Mouse (Mus musculus) naive thymus-derived CD4-positive, alpha-beta T cell, adult 2 months (primary cell): ENCODE results near the gene Paqr7.
A peak's percentile ranks its signal among the peaks of the same experiment; 100 is the strongest.

ENCODE experiments used
- DNase-seq: peaks from one replicate; pipeline ENCODE4 v3.0.0-alpha.2; 2011; ENCODE audit warnings: low read depth

The Paqr7 gene

GRCm38 (mm10) chr4:134496595-134497210 lies at the start of gene Paqr7:
Gene Paqr7 (plus strand): TSS chr4:134496697.
- peak; percentile 63 for DNase-seq

DNA sequence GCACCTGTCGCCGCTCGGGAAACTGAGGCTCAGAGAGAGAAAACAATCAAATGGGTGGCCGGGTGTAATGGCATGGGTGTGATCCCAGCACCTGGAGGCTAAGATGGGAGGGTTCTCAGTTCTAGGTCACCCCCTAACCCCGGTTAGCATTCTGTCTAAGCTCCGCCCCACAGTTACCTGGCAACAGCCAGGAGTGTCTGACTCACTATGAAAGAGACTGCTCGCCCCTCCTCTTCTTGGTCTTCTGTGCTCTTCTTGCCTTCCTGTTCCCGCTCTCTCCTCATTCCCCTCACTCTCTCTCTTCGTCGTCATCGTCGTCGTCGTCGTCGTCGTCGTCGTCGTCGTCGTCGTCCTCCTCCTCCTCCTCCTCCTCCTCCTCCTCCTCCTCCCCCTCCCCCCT lies 48.5 kb upstream of the Paqr7 start:
- no peak for DNase-seq

DNA sequence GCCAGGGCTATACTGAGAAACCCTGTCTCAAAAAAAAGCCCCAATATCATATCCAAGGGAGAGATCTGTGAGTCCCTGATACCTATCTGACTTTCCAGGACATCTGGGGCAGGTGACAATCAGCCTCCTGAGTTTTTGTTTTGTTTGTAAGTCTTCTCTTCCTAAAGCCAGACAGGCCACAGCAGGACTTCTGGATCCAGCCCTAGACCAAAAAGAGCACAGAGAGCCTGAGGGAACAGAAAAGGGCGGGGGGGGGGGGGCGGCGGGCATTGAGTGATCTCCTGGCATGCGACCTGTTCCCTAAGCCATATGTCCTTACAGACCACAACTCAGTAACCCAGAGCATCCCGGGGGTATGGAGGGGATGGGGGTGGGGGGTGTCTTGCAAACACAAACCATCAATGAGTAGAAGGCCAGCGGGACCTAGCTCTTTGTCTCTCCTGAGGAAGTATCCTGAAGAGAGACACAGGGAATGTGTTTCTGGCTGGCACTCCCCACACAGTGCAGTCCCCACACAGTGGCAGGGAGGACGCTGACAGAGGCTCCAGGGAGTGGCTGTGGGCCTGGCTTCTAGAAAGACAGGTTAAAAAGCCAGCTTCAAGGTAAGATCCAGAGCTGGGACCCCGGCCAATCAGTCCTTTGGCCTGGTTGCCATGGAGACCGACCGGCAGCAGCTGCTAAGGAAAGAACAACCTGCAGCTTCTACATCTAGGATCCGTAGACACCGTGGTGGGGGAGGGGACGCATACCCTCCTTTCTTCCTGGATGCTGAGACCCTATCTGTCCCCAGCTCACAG lies 46.7 kb upstream of the Paqr7 start:
- no peak for DNase-seq

- DNase-seq: no peak
Observed at GRCm38 (mm10) chr4:134450392-134451195, 45.9 kb upstream of the Paqr7 start.

DNA sequence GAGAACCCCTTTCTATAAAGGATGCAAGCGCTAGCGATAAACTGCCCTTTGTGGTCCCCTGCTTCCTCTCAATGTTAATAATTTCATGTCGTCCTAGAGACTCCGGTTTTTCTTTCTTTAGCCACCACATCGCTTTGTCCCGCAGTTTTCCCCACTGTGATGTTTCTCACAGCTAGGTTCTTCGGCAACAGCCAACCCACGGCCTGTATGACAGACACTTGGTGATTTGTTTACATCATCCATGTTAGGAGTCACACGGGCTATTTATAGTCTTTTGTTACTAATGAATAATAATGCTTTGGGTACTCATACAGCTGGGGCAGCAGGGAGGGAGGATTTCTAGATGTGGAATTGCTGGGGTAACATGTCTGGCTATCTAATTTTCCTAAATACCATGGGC lies 45.0 kb upstream of the Paqr7 start:
- no peak for DNase-seq

DNA sequence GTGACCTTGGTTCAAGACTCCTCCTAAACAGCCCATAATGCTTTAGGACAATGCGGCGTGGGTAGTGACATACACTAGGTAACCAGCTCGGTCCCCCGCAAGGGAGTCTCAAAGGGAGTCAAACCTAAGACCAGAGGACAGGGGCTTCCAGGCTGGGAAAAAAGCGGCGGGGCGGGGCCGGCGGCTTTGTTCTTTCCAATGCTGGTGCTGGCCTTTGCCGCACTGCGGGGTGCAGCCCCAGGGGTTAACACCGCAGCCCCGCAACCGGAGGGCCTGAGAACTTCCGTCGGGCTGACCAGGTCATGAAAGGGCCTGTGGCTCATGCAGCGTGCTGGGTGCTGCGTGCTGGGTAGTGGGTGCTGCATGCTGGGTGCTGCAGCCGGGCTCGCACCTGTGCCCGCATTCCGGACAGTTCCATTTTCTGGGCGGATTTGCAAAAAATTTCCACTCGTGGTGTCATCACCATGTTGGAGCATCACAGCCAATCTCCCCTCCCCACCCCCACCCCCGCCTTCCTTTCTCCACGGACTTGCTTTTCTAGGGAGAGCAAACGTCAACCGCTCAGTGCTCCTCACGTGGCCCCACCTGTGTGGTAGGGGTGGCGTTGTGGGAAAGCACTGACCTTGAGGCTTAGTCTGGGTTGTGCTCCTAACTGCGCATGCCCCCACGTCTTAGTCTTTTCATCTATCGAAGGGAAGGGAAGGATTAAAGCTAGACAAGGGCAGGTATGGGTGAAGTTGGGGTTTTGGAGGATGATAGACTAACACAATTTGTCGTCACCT lies 42.7 kb upstream of the Paqr7 start:
- DNase-seq: no peak

DNA sequence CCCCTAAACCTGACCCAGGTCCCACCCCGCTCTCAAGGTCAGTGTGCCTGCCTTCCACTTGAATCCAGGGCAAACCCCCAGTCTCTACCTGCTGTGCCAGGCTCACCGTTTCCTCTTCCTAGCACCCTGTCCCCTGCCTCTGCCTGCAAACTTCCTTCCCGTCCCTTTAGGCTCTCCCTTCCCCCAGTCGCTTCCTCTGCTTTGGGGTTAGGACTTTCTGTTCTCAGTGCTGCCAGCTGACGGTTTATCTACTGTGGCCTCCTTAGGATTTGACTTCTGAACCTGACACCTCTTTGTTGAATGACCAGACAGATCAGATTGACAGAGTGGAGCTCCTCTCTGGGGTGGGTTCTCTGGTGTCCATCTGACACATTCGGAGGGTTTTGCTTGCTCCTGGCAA lies 41.2 kb upstream of the Paqr7 start:
- peak; percentile 53 for DNase-seq

DNA sequence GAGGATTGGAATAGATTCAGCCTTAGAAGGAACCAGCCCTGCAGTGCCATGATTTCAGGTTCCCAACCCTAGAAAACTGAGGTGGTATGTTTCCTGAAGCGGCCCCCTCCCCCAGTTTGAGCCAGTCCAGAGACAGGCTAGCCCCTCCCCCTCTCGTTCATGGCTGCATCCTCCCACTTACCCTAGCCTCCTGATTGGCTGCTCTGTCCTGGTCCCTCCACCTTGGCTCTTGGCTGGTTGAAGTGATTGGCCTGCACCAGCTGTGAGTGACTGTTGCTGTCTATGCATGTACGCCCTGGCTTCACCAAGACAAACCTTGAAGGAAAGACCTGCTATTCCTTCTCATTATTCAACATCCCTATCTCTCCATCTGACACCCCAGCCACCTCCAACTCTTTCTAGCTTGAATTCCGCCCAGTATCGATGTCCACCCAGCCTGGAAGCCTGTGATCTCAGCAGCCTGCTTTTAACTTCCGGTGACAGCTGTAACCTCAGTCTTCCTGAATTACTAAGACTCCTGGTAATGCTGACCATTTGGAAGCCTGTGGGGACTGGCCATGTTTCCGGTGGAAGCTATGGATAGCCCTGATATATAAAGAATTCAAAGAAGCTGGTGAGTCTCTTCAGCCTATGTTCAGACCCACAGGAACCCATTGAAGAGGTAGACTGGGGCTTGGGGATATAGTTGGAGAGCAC lies 39.2 kb upstream of the Paqr7 start:
- no peak for DNase-seq

- no peak for DNase-seq
Observed at GRCm38 (mm10) chr4:134458856-134459255, 37.6 kb upstream of the Paqr7 start.

- DNase-seq: peak; percentile 76
Observed at GRCm38 (mm10) chr4:134460277-134460676, 36.2 kb upstream of the Paqr7 start.

DNA sequence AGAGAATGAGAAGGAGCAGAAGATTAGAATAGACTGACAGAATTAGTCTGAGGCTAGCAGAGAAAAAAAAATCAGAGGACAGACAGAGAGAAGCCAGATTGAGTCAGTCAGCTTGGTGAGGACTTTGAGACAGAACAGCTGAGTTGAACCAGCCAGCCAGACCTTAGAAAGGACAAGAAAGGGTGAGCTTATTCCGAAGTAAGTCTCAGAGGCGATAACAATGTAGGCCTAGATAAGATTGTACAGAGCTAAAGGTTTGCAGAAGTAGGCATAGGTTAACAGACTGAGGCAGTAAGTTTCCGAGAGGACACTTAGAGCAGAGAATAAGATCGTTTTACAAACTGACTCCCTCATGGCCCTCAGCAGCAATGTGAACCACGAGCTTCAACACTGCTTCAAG lies 35.2 kb upstream of the Paqr7 start:
- no peak for DNase-seq

DNA sequence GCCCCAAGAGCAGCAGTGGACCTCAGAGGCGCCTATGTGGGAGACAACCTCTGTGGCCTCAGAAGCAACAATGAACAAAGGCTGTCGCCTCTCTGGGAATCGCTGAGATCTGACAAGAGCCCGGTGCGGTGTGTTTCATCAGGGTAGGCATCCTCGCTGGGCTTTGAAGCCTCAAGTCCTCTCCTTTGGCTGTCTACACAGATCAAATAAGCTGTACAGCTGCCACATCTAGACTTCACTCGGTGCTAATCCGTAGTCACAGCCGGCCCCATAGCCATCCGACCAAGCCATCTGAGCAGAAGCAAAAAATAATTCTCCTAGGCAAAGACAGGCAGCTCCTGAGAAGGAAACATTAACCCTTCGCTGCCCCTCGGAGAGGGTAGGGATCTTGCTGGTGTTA lies 30.7 kb upstream of the Paqr7 start:
- no peak for DNase-seq

- DNase-seq: no peak
Observed at GRCm38 (mm10) chr4:134466381-134467262, 29.9 kb upstream of the Paqr7 start.

DNA sequence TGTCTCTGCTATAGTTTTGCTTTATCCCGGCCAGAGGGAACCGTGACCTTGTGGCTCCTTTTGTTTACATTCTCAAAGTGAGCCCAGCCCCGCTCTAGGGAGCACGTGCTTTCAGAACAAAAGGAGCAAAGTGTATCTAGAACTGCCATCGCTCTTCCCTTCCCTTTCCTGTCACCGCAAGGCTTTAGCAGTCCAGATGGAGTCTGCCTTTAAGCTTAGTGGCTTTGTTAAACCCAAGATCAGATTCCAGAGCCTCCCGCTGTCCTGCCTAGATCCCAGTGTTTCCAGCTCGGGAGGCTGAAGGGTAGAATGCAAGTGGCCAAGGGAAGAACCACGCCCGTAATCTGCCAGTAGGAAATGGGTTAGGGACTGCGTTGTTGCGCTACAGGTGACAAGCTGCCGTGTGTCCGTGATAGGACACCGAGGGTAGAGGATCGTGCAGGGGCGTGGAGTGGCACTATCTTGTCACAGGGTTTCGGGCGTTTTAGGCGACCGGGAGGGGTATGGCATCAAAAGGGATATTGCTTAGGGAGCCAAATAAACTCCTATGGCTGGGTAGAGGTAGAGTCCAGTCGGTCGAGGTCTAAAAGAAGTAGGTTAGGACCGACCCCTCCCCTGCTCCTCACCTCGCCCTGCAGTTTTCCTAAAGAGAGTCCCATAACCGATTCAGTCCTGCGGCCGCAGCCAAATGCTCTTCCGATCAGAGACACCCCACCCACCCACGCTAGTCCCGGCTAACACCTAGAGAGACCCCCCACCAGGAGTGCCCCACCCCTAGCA lies 28.9 kb upstream of the Paqr7 start:
- peak; percentile 60 for DNase-seq

DNA sequence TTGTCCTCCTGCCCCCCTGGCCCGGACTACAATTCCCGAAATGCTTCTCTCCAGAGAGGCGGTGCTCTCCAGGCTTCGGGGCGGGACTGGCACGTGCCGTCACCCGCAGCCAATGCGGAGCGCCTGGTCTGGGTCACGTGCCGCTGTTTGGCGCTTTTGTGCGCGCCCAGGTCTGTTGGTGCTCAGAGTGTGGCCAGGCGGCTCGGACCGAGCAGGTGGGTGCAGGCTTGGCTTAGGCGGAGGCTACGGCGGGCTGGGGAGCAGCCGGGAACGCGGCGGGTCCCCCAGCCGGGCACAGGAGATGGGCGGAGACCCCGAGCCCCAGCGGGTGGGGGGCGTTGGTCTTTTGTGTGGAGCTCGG lies 28.3 kb upstream of the Paqr7 start, which contains the start of gene Stmn1:
TSS of gene Stmn1 (plus strand) at position 106 of the 361 bp plus-strand sequence.
- peak; percentile 90 for DNase-seq

DNA sequence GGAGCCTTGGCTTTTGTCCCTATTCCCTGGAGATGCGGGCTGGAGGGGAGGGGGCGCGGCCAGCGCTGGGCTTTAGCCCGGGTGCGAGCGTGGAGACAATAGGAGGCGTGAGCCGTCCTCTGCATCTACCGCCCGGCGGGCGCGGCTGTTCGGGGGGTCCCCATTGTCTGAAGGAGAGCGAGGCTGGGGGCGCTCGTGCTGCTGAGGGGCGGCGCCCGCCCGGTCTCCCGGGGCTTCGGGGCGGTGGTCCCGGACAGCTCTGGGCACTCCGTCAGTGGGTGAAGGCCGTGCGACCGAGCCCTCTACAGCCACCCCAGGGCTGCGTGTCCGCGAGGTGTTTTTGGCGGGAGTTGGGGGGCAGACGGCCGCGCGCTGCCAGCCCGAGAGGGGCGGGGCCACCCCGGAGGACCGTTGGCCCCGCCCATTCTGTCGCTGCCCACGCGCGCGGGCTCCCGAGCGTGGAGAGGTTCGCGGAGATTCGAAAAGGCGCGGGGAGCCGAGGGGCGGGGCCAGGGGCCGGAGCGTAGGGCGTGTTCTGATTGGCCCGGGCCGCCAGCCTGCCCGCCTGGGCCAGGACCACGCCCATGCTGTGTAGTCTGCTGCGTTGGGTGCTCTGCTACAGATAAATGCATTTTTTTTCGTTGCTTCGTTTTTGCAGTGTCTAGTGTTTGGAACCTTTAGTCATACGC lies 27.8 kb upstream of the Paqr7 start:
- DNase-seq: peak; percentile 95

GRCm38 (mm10) chr4:134469341-134469796 lies 27.1 kb upstream of the Paqr7 start:
- no peak for DNase-seq

GRCm38 (mm10) chr4:134469985-134470384 lies 26.5 kb upstream of the Paqr7 start:
- DNase-seq: no peak

DNA sequence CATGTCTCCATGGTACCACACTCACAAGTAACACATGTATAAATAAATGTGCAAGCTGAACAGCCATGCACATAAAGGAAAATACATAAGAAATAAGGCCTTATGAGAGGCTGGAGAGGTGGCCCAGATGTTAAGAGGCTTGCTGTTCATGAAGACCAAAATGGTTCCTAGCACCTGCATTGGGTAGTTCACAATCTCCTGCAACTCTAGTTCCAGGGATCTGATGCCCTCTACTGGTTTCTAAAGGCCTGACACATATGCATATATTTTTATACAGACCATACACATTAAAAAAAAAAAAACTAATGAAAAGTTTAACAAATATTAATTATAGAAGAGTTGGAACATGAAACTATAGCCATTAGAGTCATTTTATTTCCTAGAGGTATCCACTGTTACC lies 25.0 kb upstream of the Paqr7 start:
- DNase-seq: no peak
